Mouse (Mus musculus) limb, embryonic 12.5 days (tissue): Measurements from ENCODE around the gene Pgf. TPM values are rescaled to one million over a fixed set of nuclear protein-coding genes. Genes with fewer than 3 reads are reported as not detected.

Source experiments
- ATAC-seq: fragments of 200-750 bp; cut with Nextera tagmentation; 2 replicates; pipeline ENCODE4 v1.8.0; 2017; ENCODE audit warnings: low read depth, moderate TSS enrichment; ENCODE audit not compliant: insufficient number of reproducible peaks, insufficient read depth, low FRiP score, low TSS enrichment
- H3K27ac ChIP-seq: fragments of 300-500 bp; sonication (generic); 2 replicates; pipeline ENCODE4 v1.5.1; 2016; ENCODE audit warnings: mild to moderate bottlenecking, moderate library complexity
- H3K27me3 ChIP-seq: fragments of 300-500 bp; sonication (generic); 2 replicates; pipeline ENCODE4 v1.6.1; 2016; ENCODE audit warnings: mild to moderate bottlenecking, moderate library complexity
- H3K36me3 ChIP-seq: fragments of 300-500 bp; sonication (generic); 2 replicates; pipeline ENCODE4 v1.6.1; 2016; ENCODE audit warnings: mild to moderate bottlenecking, moderate library complexity
- H3K4me1 ChIP-seq: fragments of 300-500 bp; sonication (generic); replicated peaks from 2 replicates; pipeline ENCODE4 v1.6.1; 2016
- H3K4me2 ChIP-seq: fragments of 300-500 bp; sonication (generic); 2 replicates; pipeline ENCODE4 v1.6.1; 2016; ENCODE audit warnings: mild to moderate bottlenecking, moderate library complexity
- H3K4me3 ChIP-seq: fragments of 300-500 bp; sonication (generic); replicated peaks from 2 replicates; pipeline ENCODE4 v1.5.1; 2016; ENCODE audit warnings: mild to moderate bottlenecking
- H3K9ac ChIP-seq: fragments of 300-500 bp; sonication (generic); replicated peaks from 2 replicates; pipeline ENCODE4 v1.6.1; 2016; ENCODE audit warnings: mild to moderate bottlenecking, moderate library complexity
- H3K9me3 ChIP-seq: fragments of 300-500 bp; sonication (generic); 2 replicates; pipeline ENCODE4 v1.6.1; 2016; ENCODE audit warnings: mild to moderate bottlenecking, moderate library complexity
- WGBS: fragments of 180-500 bp; shearing (Covaris S2); methylation state at CpG from one replicate; pipeline ENCODE4 v1.1.7; 2016; 5-methylcytosine and 5-hydroxymethylcytosine counted together
- polyA plus RNA-seq: library from polyadenylated mRNA; unstranded; fragments of >200 nt; fragmentation: Nextera tagmentation; extraction: Ambion mirVana; gene quantifications from 2 replicates; pipeline ENCODE4 v1.2.1, GENCODE M21; 2016

The Pgf gene
- polyA plus RNA-seq, 1 experiment from 2014 or later: 17.8 TPM

DNA sequence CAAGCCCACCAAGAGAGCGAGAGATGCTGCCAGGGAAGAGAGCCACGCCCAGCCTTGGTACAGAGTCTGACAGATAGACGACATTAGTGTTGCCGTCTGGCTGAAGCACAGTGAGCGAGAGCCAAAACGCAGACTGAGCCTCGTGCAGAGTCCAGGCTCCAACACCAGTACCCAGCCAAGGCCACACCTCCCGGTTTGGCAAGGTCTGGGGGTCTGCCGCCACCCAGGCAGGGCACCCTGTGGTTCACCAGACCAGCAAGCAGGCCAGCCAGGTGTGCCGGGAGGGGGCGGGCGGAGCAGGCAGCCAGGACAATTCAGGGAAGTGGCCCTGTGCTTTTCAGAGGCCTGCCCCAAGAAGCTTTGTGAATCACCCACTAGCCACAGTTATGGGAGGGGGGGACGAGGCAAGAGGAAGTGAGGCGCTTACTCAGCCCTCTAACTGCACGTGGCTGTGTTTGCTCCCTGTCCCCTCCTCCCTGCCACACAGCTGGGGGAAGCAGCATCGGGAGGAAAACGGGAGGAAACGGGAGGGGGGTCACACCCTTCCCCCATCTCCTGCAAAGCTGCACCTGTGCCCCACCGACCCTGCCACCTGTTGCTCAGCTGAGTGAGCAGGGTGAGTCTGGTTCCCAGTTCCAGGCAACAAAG is 15.0 kb upstream of the Pgf start:
- no peak overlapping the region for H3K4me3 ChIP-seq
- peaks cover 6% of the 10 kb centered on the region; the same call in 1 of the 2 replicates for H3K27me3 ChIP-seq
- no peak overlapping the region for H3K9ac ChIP-seq
- ATAC-seq: 0 out of 2 replicates have a peak, but pooled peaks have one; percentile 11
- H3K4me1 ChIP-seq: peaks cover 46% of the 10 kb centered on the region
- H3K27ac ChIP-seq: peak overlapping the region; percentile 51; the same call in 1 of the 2 replicates
- H3K36me3 ChIP-seq: no peaks in the 10 kb centered on the region
- WGBS: 19% methylated on average over 19 of the region's 19 CpGs
- 0 out of 2 replicates have a peak overlapping the region, but pooled peaks have one; percentile 8 for H3K4me2 ChIP-seq
- H3K9me3 ChIP-seq: no peaks in the 10 kb centered on the region

DNA sequence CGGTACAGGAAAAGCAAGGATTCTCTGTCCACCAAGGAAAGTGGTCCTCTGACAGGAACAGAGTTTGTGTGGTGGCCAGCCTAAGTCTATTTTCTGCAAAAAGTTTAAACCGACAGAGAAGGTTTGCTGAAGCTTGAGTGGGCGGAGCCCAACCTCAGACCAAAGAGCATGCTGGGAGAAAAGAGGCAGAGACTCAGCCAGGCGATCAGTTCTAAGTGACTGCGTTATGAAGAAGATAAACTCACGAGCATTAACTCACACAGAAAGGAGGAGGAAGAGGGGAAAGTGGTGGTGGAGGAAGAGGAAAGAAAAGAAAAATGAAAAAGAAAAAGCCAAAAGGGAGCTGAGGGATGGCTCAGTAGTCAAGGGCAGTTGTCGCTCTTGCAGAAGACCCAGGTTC is 12.7 kb upstream of the Pgf start:
- Histone ChIP-seq H3K4me3 (no peak overlapping the region), H3K27me3 (peaks cover 6% of the 10 kb centered on the region; the same call in 1 of the 2 replicates), H3K36me3 (no peaks in the 10 kb centered on the region), H3K4me1 (peaks cover 27% of the 10 kb centered on the region), H3K9ac (no peak overlapping the region), H3K4me2 (no peak overlapping the region), H3K9me3 (no peaks in the 10 kb centered on the region), H3K27ac (no peak overlapping the region)
- ATAC-seq: no peak
- WGBS: 84% methylated on average over 7 of the region's 7 CpGs

DNA sequence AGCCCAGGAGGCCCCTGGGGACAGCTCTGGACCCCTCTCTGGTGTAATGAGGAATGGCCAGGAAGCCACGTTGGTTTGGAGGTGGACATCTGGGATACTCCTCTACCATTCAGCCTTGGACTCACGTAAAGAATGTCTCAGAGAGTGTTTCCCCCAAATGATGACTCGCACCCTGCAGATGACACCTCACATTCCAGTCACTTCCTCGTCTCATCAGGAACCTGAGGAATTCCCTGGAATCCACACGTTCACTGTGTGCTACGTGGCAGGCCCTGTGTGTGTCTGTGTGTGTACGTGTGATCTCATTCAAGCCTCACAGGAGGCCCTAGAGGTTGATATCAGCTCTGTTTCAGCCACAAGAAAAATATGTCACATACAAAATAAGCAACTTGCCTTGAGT is 8.8 kb upstream of the Pgf start:
- Histone ChIP-seq H3K27ac (no peak overlapping the region), H3K4me2 (no peak overlapping the region), H3K9ac (no peak overlapping the region), H3K9me3 (no peaks in the 10 kb centered on the region), H3K4me3 (no peak overlapping the region), H3K4me1 (peaks cover 20% of the 10 kb centered on the region), H3K36me3 (no peaks in the 10 kb centered on the region), H3K27me3 (peaks cover 16% of the 10 kb centered on the region)
- no peak for ATAC-seq
- WGBS: 68% methylated on average over 7 of the region's 7 CpGs

DNA sequence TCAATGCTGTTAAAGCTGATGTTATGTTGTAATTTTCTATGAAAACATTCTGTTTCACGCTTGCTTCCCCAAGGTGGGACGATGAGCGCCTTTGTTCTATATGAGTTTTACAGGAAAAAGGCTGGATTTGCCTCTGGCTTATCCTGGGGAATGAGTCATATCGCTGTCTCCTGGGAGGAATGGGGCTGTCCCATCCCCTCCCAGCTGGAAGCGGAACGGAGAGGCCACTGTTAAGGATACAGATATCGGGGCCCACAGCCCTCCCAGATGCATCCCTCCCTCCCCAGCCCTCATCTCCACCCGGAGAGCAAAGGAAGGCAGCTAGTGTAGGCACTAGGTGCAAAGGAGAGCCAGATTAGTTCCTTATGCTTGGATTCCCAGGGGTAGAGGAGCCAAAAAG is 8.2 kb upstream of the Pgf start:
- H3K27me3 ChIP-seq: peaks cover 16% of the 10 kb centered on the region
- no peak for ATAC-seq
- WGBS: 67% methylated on average over 8 of the region's 8 CpGs

DNA sequence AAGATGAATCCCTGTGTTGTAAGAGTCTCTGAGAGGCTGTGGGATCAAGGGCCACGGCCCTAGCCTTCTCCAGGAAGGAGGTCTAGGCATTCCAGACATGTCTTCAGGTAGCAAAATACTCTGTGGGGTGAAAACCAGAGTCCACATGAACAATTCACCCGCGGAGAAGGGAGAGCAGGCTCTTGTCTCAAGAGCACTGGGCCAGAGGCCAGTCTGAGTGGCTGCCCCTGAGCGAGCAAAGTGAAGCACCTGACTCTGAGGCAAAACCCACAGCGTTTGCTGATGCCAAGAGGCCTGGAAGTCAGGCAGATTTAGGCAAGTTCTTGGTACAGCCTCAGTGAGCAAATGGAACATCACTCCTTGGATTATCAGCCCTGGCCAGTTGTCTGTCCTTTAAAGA is 6.5 kb upstream of the Pgf start:
- WGBS: 63% methylated on average over 5 of the region's 5 CpGs
- H3K27ac ChIP-seq: no peak overlapping the region
- H3K36me3 ChIP-seq: no peaks in the 10 kb centered on the region
- peaks cover 21% of the 10 kb centered on the region for H3K27me3 ChIP-seq
- H3K9me3 ChIP-seq: no peaks in the 10 kb centered on the region
- no peak for ATAC-seq
- no peak overlapping the region for H3K4me3 ChIP-seq
- peaks cover 20% of the 10 kb centered on the region for H3K4me1 ChIP-seq
- no peak overlapping the region for H3K4me2 ChIP-seq
- H3K9ac ChIP-seq: no peak overlapping the region

More for the DNA sequence above, 8.2 kb upstream of the Pgf start:
- Histone ChIP-seq H3K4me3 (no peak overlapping the region), H3K9me3 (no peaks in the 10 kb centered on the region), H3K4me1 (peaks cover 20% of the 10 kb centered on the region), H3K9ac (no peak overlapping the region), H3K36me3 (no peaks in the 10 kb centered on the region), H3K4me2 (no peak overlapping the region), H3K27ac (no peak overlapping the region)

DNA sequence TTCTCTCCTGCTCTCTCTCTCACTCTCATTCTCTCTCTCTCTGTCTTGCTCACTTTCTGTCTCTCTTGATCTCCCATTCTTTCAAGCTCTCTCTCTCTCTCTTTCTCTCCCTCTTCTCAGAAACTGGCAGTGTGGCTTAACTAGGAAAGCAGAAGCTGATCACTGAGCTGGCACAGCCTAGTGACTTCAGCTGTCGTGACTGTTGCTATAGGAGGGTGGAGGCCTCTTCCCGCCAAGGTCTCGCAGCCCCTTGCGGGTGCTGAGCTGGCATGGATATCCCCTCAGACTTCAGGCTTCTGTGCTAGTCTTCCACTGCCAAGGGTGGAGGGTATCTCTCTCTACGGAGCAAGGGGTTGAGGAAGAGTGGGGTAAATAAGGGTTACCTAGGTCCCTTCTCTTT is 5.3 kb upstream of the Pgf start:
- Histone ChIP-seq H3K27ac (no peak overlapping the region), H3K27me3 (peaks cover 28% of the 10 kb centered on the region), H3K9me3 (no peaks in the 10 kb centered on the region), H3K36me3 (no peaks in the 10 kb centered on the region), H3K4me2 (no peak overlapping the region), H3K9ac (no peak overlapping the region), H3K4me3 (no peak overlapping the region), H3K4me1 (peaks cover 22% of the 10 kb centered on the region)
- 73% methylated on average over 5 of the region's 5 CpGs for WGBS
- no peak for ATAC-seq

DNA sequence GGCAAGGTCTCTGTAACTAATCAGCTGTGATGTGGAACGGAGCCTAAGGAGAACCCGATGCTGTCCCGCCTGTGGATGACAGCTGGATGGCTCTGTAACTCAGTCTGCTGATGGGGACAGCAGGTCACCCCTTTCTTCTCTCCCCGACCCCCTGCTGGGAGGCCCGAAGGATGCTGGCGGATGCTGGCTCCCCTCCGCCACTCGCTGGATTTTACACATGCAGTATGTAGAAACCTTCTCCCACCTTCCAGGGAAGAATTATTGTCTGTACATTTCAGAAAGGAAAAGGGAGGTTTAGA is 4.7 kb upstream of the Pgf start:
- H3K4me2 ChIP-seq: peak overlapping the region; percentile 31
- WGBS: 13% methylated on average over 8 of the region's 8 CpGs
- H3K9ac ChIP-seq: 0 out of 2 replicates have a peak overlapping the region, but pooled peaks have one; percentile 23
- H3K36me3 ChIP-seq: no peaks in the 10 kb centered on the region
- ATAC-seq: 0 out of 2 replicates have a peak, but pooled peaks have one; percentile 11
- H3K27me3 ChIP-seq: peaks cover 29% of the 10 kb centered on the region
- 0 out of 2 replicates have a peak overlapping the region, but pooled peaks have one; percentile 29 for H3K27ac ChIP-seq
- no peaks in the 10 kb centered on the region for H3K9me3 ChIP-seq
- no peak overlapping the region for H3K4me3 ChIP-seq
- peaks cover 28% of the 10 kb centered on the region for H3K4me1 ChIP-seq

DNA sequence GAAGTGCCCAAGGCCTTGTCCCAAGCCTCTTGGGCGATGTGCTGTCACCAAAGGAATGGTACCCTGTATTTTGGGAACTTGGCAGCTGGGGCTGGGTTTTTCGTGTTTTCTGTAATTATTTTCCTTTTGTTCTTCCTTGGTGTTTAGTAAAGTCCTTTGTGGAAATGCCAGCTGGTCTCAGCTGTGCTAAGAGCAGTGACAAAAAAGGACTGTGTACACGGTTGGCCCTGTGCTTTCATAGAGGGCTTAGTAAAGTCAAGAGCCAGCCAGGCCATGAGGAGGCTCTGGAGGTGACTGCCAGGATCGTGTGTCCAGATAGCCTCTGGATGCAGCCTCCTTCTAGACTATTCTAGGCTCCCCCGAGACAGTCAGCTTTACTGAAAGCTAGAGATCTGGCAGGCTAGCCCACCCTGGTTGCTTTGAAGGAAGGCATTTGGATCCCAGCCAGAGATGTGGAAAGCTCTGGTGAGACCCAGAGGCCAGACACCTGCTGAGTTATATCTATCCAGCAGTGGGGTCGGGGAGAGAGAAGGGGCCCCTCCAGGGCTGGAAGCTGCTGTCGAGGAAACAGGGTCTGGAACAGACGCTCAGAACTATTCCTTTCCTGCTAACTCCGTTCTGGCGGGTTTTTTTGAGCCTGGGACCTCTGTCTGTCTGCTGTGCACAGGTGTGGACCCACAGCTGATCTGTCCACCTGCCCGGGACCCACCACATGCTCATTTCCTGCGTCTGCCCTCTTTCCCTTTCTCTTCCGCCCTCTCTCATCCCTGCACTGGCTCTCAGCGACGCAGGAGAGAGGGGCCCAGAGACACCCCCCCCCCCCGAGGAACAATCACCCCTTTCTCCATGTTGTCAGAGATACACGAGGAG is 4.1 kb upstream of the Pgf start:
- H3K4me3 ChIP-seq: no peak overlapping the region
- H3K4me2 ChIP-seq: peak overlapping the region; percentile 31
- WGBS: 31% methylated on average over 15 of the region's 17 CpGs
- peak; percentile 29; the same call in 1 of the 2 replicates for ATAC-seq
- H3K36me3 ChIP-seq: no peaks in the 10 kb centered on the region
- peaks cover 29% of the 10 kb centered on the region for H3K27me3 ChIP-seq
- H3K27ac ChIP-seq: peak overlapping the region; percentile 29; the same call in 1 of the 2 replicates
- 0 out of 2 replicates have a peak overlapping the region, but pooled peaks have one; percentile 23 for H3K9ac ChIP-seq
- peaks cover 34% of the 10 kb centered on the region for H3K4me1 ChIP-seq
- H3K9me3 ChIP-seq: no peaks in the 10 kb centered on the region

DNA sequence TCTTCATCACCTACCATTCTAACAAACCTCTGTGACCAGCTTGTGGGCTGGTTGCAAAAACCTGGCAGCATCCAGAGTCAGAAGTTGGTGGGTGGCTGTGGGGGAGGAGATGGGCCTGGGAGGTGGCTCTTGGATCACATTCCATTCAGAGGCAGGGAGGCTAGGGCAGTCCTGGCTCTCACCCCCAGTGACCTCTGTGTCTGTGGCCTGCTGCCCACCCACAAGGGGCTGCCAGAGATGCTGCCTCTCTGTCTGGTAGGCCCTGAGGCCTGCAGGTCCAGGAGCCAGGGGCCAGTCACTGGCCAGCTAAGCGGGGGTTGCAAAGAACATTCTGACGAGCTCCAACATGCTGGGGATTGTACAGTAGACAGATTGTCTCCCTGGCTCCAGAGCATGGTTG is 704 bp upstream of the Pgf start:
- Histone ChIP-seq H3K4me3 (no peak overlapping the region), H3K36me3 (no peaks in the 10 kb centered on the region), H3K9me3 (no peaks in the 10 kb centered on the region), H3K27me3 (peaks cover 29% of the 10 kb centered on the region), H3K9ac (no peak overlapping the region), H3K4me2 (no peak overlapping the region), H3K27ac (no peak overlapping the region), H3K4me1 (peaks cover 62% of the 10 kb centered on the region)
- ATAC-seq: no peak
- 59% methylated on average over 2 of the region's 2 CpGs for WGBS

DNA sequence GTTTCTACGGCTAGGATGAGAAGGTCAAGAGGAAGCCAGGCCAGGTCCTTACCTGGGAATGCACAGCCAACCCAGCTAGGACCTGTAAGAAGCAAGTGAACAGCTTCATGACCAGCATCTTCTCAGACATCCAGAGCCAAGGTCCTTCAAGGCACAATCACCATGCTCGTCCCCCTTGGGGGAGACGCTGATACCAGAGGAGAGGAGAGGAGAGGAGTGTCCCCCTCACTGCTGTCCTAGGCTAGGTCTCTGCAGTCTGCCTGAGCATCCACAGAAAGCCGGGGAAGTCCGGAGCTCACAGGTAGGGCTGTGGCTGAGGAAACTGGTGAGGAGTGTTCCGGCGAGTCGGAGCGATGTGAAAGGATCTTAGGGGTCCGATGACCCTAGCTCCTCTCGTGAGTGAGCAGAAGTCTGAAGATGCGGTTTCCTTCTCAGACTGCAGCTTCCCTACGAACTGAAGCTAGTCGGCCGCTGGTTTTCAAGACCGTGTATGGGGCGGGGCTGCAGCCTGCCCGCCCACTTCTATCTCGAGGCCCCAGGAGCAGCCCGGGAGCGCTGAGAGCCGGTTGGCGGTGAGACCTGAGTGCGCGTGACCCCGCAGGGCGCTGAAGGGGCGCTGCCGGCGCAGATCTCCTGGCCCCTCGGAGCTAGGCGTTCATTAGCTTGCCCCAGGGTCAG is 605 bp downstream of the Pgf start:
- peak overlapping the region; percentile 82 for H3K27ac ChIP-seq
- 0 out of 2 replicates have a peak, but pooled peaks have one; percentile 1 for ATAC-seq
- 2% methylated on average over 32 of the region's 32 CpGs for WGBS
- no peaks in the 10 kb centered on the region for H3K9me3 ChIP-seq
- peak overlapping the region; percentile 42 for H3K4me3 ChIP-seq
- peaks cover 23% of the 10 kb centered on the region for H3K27me3 ChIP-seq
- H3K4me2 ChIP-seq: peak overlapping the region; percentile 71
- H3K4me1 ChIP-seq: peaks cover 51% of the 10 kb centered on the region
- peak overlapping the region; percentile 64 for H3K9ac ChIP-seq
- peaks cover 5% of the 10 kb centered on the region; the same call in 1 of the 2 replicates for H3K36me3 ChIP-seq
